Mouse (Mus musculus): ENCODE data around the gene Klk11.

GRCm38 (mm10) chr7:43797844-43798462 lies 23.5 kb downstream of the Klk11 start:
- TF ChIP-seq MYOD1 (IDR thresholded peaks at IDR 0.05; ENCODE audit: control insufficient read depth, insufficient read length, low read depth) (no peak), CTCF (IDR thresholded peaks at IDR 0.05; ENCODE audit: control insufficient read depth, insufficient read depth, insufficient read length) (no peak)

Measured in C2C12 (cell line).